Mouse (Mus musculus): ENCODE measurements at regions not wholly inside any gene's neighbourhood (a gene's known extent, or its start where the extent isn't known, plus 50 kb on each side); places are given as distances from the start of the nearest gene placed in this dataset.
A peak's percentile ranks its signal among the peaks of the same experiment; 100 is the strongest.

- Histone ChIP-seq H3K9ac (replicated peaks) (no peak overlapping the region), H3K27ac (replicated peaks) (no peak overlapping the region), H3K36me3 (no peaks in the 10 kb centered on the region), H3K27me3 (replicated peaks) (no peaks in the 10 kb centered on the region), H3K4me2 (no peak overlapping the region), H3K4me3 (replicated peaks) (no peak overlapping the region), H3K4me1 (no peaks in the 10 kb centered on the region), H3K9me3 (replicated peaks) (no peaks in the 10 kb centered on the region)
- 47% methylated on average over 8 of the region's 8 CpGs for WGBS
- ATAC-seq (ENCODE audit: low FRiP score), result peak; percentile 80
Observed at GRCm38 (mm10) chr13:37214590-37215282, 130.3 kb upstream of the Ly86 start.

- Histone ChIP-seq H3K4me2 (no peak overlapping the region), H3K4me1 (no peaks in the 10 kb centered on the region), H3K27ac (replicated peaks) (no peak overlapping the region), H3K9me3 (replicated peaks) (no peaks in the 10 kb centered on the region), H3K27me3 (replicated peaks) (no peaks in the 10 kb centered on the region), H3K9ac (replicated peaks) (no peak overlapping the region), H3K36me3 (no peaks in the 10 kb centered on the region), H3K4me3 (replicated peaks) (no peak overlapping the region)
- no peak for ATAC-seq (ENCODE audit: low FRiP score)
- 93% methylated on average over 2 of the region's 2 CpGs for WGBS
Observed at GRCm38 (mm10) chr13:37197136-37197535, 147.1 kb upstream of the F13a1 start.

- WGBS, result 85% methylated on average over 1 of the region's 1 CpGs
- H3K4me3 ChIP-seq (replicated peaks), result no peak overlapping the region
- no peak overlapping the region for H3K27ac ChIP-seq (replicated peaks)
- no peaks in the 10 kb centered on the region for H3K4me1 ChIP-seq
- no peak overlapping the region for H3K4me2 ChIP-seq
- H3K36me3 ChIP-seq, result no peaks in the 10 kb centered on the region
- no peak for ATAC-seq (ENCODE audit: low FRiP score)
- H3K27me3 ChIP-seq (replicated peaks), result no peaks in the 10 kb centered on the region
- no peak overlapping the region for H3K9ac ChIP-seq (replicated peaks)
- no peaks in the 10 kb centered on the region for H3K9me3 ChIP-seq (replicated peaks)
Observed at GRCm38 (mm10) chr13:37195857-37196256, 145.8 kb upstream of the F13a1 start.

GRCm38 (mm10) chr13:37181169-37181787 is 131.2 kb upstream of the F13a1 start:
- Histone ChIP-seq H3K4me3 (replicated peaks) (no peak overlapping the region), H3K9ac (replicated peaks) (no peak overlapping the region), H3K27me3 (replicated peaks) (no peaks in the 10 kb centered on the region), H3K27ac (replicated peaks) (no peak overlapping the region), H3K4me2 (no peak overlapping the region), H3K36me3 (no peaks in the 10 kb centered on the region), H3K4me1 (no peaks in the 10 kb centered on the region), H3K9me3 (replicated peaks) (no peaks in the 10 kb centered on the region)
- 64% methylated on average over 9 of the region's 9 CpGs for WGBS
- ATAC-seq (ENCODE audit: low FRiP score), result no peak

GRCm38 (mm10) chr13:37176526-37176925 is 126.5 kb upstream of the F13a1 start:
- WGBS, result 97% methylated on average over 1 of the region's 1 CpGs
- Histone ChIP-seq H3K36me3 (no peaks in the 10 kb centered on the region), H3K27ac (replicated peaks) (no peak overlapping the region), H3K4me3 (replicated peaks) (no peak overlapping the region), H3K4me1 (no peaks in the 10 kb centered on the region), H3K9ac (replicated peaks) (no peak overlapping the region), H3K9me3 (replicated peaks) (no peaks in the 10 kb centered on the region), H3K4me2 (no peak overlapping the region), H3K27me3 (replicated peaks) (no peaks in the 10 kb centered on the region)
- no peak for ATAC-seq (ENCODE audit: low FRiP score)

- no peak for ATAC-seq (ENCODE audit: low FRiP score)
- H3K4me1 ChIP-seq, result no peaks in the 10 kb centered on the region
Observed at GRCm38 (mm10) chr13:37175997-37176396, 126.0 kb upstream of the F13a1 start.

GRCm38 (mm10) chr13:37158831-37159522 is 108.9 kb upstream of the F13a1 start:
- Histone ChIP-seq H3K27ac (replicated peaks) (no peak overlapping the region), H3K36me3 (no peaks in the 10 kb centered on the region), H3K27me3 (replicated peaks) (no peaks in the 10 kb centered on the region), H3K9me3 (replicated peaks) (no peaks in the 10 kb centered on the region), H3K4me3 (replicated peaks) (no peak overlapping the region), H3K9ac (replicated peaks) (no peak overlapping the region), H3K4me1 (no peaks in the 10 kb centered on the region), H3K4me2 (no peak overlapping the region)
- WGBS, result 83% methylated on average over 4 of the region's 4 CpGs
- ATAC-seq (ENCODE audit: low FRiP score), result no peak

More at GRCm38 (mm10) chr13:37175997-37176396, 126.0 kb upstream of the F13a1 start:
- H3K27ac ChIP-seq (replicated peaks), result no peak overlapping the region
- no peak overlapping the region for H3K9ac ChIP-seq (replicated peaks)
- no peak overlapping the region for H3K4me3 ChIP-seq (replicated peaks)
- WGBS, result 88% methylated on average over 8 of the region's 8 CpGs
- H3K4me2 ChIP-seq, result no peak overlapping the region
- H3K9me3 ChIP-seq (replicated peaks), result no peaks in the 10 kb centered on the region
- no peaks in the 10 kb centered on the region for H3K27me3 ChIP-seq (replicated peaks)
- H3K36me3 ChIP-seq, result no peaks in the 10 kb centered on the region

- ATAC-seq (ENCODE audit: low FRiP score), result no peak
- no peaks in the 10 kb centered on the region for H3K9me3 ChIP-seq (replicated peaks)
- 86% methylated on average over 3 of the region's 3 CpGs for WGBS
- no peak overlapping the region for H3K9ac ChIP-seq (replicated peaks)
- H3K36me3 ChIP-seq, result no peaks in the 10 kb centered on the region
- no peak overlapping the region for H3K4me3 ChIP-seq (replicated peaks)
- no peak overlapping the region for H3K27ac ChIP-seq (replicated peaks)
- H3K4me1 ChIP-seq, result no peaks in the 10 kb centered on the region
- no peaks in the 10 kb centered on the region for H3K27me3 ChIP-seq (replicated peaks)
- H3K4me2 ChIP-seq, result no peak overlapping the region
Observed at GRCm38 (mm10) chr13:37157808-37158207, 107.8 kb upstream of the F13a1 start.

GRCm38 (mm10) chr13:37151835-37152516 is 101.9 kb upstream of the F13a1 start:
- Histone ChIP-seq H3K4me1 (no peaks in the 10 kb centered on the region), H3K4me2 (no peak overlapping the region), H3K4me3 (replicated peaks) (no peak overlapping the region), H3K36me3 (no peaks in the 10 kb centered on the region), H3K9ac (replicated peaks) (no peak overlapping the region), H3K9me3 (replicated peaks) (no peaks in the 10 kb centered on the region), H3K27ac (replicated peaks) (no peak overlapping the region), H3K27me3 (replicated peaks) (no peaks in the 10 kb centered on the region)
- ATAC-seq (ENCODE audit: low FRiP score), result no peak
- 70% methylated on average over 4 of the region's 4 CpGs for WGBS

- no peak for ATAC-seq (ENCODE audit: low FRiP score)
- no peak overlapping the region for H3K27ac ChIP-seq (replicated peaks)
- H3K4me2 ChIP-seq, result no peak overlapping the region
- WGBS, result 86% methylated on average over 1 of the region's 1 CpGs
- H3K36me3 ChIP-seq, result no peaks in the 10 kb centered on the region
- no peak overlapping the region for H3K4me3 ChIP-seq (replicated peaks)
- no peak overlapping the region for H3K9ac ChIP-seq (replicated peaks)
- H3K27me3 ChIP-seq (replicated peaks), result no peaks in the 10 kb centered on the region
- H3K9me3 ChIP-seq (replicated peaks), result no peaks in the 10 kb centered on the region
- no peaks in the 10 kb centered on the region for H3K4me1 ChIP-seq
Observed at GRCm38 (mm10) chr13:37149961-37150360, 99.9 kb upstream of the F13a1 start.

- Histone ChIP-seq H3K4me1 (no peaks in the 10 kb centered on the region), H3K27me3 (replicated peaks) (no peaks in the 10 kb centered on the region), H3K4me2 (no peak overlapping the region), H3K27ac (replicated peaks) (no peak overlapping the region), H3K9ac (replicated peaks) (no peak overlapping the region), H3K4me3 (replicated peaks) (no peak overlapping the region), H3K9me3 (replicated peaks) (no peaks in the 10 kb centered on the region), H3K36me3 (no peaks in the 10 kb centered on the region)
- WGBS, result 49% methylated on average over 3 of the region's 3 CpGs
- no peak for ATAC-seq (ENCODE audit: low FRiP score)
Observed at GRCm38 (mm10) chr13:37149066-37149781, 99.2 kb upstream of the F13a1 start.
